Mouse (Mus musculus) cerebellum, adult 18-20 months (tissue): ENCODE measurements around the gene Nav1.

Experiments
- DNase-seq, 2 experiments: peaks; one replicate each; pipeline ENCODE4 v3.0.0; 2021

Gene Nav1

DNA sequence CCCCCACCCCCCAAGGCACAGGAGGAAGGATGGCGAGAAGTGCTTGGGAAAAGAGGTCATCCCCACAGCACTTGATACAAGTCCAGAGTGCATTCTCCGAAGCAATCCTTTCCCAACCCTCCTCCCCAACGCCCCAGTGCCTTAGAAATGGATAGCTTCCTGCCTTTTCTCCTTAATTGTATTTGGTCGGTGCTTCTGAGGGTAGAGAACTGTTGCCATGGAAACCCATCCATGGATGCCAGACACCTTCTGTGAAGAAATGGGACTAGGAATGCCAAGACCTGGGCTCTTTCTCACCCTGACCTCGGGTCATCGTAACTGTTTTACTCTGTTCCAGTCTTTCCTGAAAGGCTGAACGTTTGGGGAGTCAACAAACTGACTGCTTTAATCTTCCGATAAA is 26.1 kb downstream of the Nav1 start:
- DNase-seq = no peak

DNA sequence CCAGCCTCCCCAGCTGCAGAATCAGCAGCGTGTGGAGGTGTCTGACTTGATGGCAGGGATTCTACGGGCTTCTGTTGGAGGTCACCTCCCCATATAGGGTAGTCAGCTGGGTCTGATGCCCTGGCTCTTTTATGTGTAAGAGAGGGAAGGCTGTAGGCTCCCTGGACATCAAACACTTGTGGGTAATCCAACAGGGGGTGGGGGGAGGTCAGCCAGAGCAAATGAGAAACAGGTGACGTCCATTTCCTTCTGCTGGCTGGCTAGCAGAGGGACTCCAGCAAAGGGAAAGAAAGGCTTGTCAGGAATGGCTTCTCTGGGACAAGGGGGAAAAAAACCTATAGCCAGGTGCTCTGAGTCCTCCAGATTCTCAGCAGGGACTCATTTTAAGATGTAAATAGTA is 28.0 kb downstream of the Nav1 start:
- no peak for DNase-seq

DNA sequence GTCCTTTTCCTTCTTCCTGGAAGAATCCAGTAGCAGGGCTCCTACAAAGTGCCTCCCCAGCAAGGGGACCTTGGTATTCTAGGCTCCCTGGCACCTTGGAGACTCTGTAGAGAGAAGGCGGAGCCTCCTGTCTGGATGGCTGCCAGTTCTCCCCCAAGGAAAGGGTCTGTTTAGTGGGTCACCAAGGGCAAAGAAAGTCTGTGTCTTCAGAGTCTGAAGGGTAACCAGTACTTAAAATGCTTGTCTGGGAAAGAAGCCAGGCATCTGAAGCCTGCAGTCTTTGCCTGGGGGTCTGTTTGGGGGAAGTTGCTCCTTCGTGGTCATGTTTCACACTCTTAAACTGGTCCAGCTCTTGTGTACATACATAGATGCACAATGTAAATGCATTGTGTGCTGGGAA is 29.3 kb downstream of the Nav1 start:
- DNase-seq = no peak

DNA sequence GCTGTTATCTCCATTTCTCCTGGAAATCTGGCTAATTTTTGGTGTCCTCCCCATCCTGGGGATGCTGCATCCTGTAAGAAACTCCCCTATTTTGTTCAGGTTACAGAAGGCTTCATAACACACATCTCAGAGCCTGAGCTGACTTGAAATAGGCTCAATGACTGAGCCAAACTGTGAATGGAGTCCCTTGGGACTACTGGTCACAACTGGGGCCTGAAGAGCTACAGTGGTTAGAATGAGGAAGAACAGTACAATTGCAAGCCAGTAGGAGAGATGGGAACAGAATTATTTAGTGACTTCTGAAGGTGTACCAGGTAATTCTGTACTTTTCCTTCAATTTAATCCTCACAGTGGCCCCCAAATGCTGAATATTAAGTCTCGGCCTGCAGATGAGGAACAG is 31.7 kb downstream of the Nav1 start:
- DNase-seq = no peak

DNA sequence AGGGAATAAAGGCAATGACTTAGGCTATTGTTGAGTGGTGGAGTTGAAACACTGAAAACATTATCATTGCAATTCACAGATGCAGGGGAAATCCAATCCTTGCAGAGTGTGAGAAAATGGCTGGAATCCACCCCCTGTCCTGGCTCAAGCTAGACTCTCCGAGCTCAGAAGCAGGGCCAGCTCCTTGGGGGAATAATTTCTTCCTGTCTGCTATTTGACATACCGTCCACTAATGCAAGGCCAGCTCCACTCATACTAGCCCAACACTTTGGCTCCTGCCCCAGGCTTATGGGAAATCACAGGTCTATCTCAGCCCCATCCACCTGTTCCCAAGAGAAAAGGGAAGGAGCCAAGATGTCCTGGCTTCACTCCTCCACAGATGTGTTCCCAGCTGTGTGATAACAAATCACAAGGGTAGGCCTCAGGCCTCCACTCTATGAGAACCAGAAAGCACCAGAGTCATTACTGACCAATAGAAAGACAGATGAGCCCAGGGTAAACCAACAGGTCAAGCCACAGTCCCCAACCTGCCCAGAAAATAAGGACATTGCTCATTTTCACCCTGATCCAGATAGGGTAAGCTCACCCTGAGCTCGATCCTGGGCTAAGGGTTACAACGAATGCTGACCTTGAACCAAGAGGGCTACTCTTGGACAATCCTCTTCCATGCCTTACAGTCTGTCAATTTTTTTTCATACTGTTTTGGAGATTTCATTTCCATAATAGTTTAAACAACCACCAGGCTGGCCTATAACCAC is 32.5 kb downstream of the Nav1 start:
- DNase-seq = no peak

DNA sequence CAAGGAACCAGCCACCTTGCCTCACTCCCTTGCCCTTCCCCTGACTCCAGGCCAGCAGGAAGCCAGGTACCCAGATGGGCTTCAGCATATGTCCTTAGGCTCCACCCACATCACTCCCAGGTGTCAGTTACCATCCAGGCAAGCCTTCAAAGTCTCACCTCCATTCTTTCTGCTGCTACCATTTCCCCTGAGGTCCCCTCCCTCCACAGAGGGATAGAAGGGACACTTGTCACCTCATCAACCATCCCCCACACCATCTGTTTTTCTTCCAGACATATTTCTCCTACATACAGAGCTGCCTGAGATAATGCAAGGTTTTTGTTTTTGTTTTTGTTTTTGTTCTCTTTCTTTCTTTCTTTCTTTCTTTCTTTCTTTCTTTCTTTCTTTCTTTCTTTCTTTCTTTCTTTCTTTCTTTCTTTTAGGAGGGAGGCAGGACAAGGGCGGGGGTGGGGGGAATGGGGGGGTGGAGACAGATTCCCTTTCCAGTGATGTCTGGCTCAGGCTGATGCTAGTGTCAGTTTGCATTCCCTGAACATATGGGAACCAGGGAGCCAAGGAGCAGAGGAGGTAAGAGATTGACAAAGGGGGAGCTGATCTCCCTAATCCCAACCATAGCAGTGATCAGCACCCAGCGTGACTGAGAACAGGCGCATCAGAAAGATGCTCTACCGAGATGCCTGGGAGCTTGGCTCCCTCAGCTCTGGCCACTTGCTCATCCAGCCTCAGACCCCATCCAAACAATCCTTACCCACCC is 34.8 kb downstream of the Nav1 start:
- DNase-seq = no peak

DNA sequence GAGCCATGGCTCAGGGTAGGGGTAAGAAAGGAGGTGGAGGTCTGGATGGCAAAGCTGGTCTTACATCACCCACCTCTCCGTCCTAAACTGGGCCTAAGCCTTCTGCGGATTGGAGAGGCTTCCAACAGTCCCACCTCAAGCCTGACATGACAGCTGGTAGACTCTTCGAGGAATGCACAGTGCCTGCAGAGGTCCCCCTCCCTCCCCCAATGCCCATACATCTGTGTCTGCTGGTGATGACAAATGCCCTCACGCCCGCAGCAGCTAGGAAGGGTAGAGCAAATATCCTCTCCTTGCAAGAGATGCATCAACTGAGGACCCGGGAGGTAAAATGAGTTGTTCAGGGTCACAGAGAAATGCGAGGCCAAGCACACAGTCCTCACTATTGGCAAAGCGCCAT is 39.0 kb downstream of the Nav1 start:
- no peak for DNase-seq

DNA sequence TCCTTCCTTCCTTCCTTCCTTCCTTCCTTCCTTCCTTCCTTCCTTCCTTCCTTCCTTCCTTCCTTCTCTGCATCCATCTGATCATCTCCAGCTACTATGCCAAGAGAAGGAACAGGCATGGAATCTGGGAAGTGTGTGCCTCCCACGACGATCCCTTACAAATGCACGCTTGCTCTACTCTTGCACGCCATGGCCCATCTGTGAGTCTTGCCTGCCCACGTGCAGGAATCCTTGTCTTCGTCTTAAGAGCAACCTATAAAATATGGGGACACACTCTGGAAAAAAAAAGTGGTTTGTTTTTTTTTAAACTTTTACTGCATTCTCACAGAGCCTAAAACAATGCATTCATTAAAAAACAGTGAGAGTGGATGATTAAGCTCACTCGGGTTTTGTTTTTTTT is 40.5 kb downstream of the Nav1 start:
- DNase-seq = no peak

DNA sequence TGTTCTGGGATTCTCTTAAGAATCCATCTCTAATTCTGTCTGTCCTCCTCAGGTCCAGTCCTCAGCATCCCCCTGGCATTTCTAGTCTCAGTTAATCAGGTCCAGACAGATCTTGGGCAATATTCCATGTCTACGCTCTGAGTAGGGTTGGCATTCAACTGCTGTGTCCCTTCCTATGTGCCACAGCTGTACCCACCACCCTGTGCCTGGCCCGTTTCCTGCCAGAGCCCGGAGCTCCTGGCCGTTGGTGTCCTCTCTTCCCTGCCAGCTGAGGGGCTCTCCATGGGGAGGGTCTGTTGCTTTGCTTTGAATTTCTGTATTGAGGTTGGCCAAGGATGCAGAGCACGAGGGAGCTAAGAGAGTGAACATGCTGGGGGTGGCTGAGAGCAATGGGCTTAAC is 41.3 kb downstream of the Nav1 start:
- DNase-seq = no peak

DNA sequence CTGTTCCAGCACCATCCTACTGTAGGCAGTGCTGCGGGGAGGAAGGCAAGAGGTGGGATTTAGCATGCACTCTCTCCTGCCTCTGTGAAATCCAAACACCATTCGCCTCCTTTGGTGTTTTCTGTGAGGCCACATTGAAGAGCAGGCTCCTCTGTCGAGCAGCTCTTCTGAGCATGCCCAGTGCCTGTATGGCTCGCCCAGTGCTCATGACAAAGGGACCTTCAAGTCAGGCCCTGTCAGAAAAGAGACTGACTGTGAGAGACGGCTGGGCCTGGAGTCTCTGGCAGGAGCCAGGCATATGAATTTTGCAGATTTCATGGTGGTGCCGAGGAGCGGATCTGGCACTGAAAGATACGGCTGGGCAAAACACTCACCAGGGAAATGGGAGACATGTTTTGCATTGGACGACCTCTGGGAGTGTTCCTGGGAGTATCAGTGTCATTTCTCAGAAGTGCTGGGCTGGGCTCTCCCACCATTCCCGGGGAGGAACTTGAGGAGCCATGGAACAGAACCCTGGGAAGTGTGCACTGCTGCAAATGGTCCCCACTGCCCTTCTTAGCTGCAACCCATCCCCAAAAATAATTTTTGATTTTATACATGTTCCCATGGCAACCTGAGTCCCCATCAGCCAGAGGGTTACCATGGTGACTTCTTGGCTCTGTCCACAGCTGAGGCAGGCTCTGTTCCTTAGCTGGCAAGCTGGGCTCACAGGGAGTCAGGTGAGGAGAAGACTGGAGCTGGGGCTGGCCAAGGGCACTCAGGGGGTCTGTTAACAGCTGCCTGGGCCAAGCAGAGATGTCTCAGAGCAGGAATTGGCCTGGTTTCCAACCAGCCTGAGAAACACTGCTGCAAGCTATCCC is 42.2 kb downstream of the Nav1 start:
- no peak for DNase-seq

DNA sequence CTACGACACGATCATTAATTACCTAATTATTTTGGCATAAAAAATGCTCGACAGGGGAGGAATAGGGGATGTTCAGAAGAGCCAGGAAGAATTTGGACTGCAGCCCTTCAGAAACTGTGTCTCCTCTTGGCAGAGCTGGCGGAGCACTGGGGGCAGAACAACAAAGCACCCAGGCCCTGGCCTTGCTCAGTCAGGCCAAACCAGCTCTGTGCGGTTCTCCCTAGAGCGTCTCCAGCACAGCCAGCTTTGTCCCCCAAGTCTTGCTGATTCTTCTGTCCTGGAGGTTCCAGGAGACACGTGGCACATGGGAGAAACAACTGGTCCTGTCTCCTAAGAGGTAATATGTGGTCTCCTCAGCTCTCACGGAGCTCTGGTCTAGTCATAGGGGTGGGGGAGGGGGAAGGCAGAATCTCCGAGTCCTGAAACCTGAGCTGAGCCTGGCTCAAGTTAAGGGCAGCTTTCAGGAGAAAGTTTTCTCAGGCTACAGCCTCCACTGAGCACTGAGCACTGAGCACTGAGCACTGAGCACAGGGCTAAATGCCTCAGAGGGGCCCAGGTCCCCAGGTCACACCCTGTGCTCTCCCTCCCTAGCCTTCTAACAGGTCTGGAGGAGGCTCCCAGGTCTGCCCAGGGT is 43.2 kb downstream of the Nav1 start:
- DNase-seq = no peak

DNA sequence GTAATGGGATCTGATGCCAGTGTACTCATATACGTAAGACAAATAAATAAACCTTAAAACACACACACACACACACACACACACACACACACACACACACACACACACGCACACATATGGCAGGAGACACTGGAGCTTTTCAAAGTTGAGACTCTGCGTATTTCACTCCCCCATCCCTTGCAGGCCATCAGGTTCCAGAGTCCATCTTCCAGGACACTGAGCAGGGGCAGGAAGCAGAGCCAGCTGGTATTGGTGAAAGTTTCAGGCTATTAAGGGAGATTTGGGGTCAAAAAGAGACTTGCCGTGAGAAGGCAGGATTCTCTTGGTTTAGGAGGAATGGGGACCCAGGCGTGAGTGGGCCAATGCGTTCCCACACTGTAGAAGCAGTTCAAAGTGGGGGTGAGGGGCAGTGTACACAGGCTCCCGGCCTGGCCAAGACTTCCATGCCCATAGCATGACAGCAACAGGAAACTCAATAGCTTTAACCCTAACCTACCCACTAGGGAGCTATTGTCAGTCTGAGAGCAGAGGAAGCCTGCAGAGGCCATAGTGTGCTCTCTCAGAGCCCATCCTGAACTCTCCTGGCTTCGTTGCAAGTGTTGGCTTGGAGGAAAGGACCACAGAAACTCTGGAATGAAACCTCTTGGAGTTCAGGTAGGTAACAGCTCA is 44.0 kb downstream of the Nav1 start:
- DNase-seq = no peak

DNA sequence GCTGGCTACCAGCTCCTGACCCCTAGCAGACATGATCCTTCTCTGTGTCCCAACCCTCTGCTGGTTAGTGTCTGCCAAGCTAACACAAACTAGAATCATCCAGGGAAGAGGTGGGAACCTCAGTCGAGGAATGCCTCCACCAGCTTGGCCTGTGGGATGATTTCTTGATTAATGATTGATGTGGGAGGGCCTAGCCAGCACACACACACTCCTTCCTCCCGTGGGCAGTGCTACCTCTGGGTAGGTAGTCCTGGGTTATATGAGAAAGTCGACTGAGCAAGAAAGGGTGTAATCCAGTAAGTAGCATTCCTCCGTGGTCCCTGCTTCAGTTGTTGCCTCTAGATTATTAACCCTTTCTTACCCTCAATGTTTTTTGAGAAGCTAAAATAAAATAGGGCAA is 45.0 kb downstream of the Nav1 start:
- DNase-seq = no peak

DNA sequence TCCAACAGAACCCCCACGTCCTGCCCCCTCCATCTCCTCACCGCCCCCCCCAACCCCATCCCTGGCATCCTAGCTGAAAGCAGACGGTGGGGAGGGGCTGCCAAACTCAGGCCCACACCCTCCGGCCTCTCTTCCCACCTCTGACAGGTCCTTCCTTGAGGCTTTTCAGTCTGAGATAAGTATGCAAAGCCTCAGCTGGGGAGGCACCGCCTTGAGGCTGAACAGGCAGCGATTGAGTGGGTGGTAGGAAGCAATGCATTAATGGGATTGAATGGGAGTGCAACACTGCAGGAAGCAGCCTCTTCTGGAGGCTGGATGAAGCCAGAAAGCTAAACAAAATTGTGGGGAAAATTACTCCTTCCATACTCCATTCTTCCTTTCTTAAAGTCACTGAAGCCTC is 45.8 kb downstream of the Nav1 start:
- no peak for DNase-seq

DNA sequence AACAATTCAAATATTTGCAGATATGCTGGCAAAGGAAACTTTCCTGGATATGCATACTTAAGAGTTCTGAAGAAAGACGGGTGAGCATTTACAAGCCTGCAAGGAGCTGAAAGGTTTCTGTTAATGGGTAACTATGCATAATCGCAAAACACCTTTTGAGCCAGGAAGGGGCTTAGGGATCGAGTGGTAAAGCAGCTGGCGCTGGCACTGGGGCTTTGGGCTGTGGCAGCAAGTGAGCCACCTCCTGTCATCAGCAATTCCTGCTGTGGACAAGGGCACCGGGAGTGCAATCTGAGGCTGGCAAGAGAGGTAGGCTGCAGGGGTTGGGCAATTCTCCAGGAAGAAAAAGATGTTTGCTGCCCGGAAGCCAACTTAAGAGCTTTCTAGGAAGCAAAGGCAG is 49.1 kb downstream of the Nav1 start:
- DNase-seq = no peak

DNA sequence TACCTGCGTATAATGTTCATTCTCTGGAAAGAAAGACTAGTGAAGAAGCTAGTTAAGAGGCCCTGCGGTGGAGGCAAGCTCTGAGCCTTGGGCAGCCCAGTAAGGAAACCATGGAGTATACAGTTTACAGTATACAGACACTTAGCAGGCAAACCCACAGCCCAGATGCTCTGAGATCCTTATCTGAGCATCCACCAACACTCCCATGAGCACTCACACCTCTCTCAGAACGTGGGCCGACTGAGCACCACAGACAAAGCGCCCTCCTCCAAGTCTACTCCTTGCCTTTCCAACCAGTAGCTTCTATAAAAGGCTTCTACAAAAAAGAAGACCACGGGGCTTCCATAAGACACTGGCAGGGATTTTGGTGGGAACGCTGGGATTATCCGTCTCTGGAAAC is 51.2 kb downstream of the Nav1 start:
- DNase-seq = no peak

DNA sequence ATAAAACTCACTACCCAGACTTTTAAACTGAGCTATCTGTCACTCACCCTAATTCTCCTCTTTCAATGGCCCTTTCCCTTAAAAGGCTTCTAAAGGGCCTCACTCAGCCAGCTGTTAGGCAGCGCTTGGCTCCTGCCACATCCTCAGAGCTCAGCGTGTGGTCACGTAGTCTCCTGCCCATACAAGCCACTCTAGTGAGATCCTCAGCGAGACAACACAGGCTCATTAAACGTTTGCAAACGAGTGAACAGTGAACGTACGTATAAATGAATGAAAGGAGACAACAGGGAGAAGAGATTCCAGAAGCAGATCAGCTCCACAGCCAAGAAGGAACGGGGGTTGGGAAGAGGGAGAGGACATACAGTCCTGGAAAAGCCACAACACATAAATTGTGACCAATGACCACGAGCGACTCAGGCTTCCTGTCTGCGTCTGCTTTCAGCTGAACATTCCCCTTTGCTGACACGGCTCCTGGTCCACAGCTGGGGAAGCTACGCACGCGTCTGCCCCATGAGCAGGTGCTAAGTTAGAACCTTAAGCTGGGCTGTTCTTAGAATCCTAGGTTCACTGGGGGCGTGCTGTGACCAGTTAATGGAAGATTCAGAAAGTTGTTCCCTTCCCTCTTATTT is 52.3 kb downstream of the Nav1 start:
- DNase-seq = no peak

DNA sequence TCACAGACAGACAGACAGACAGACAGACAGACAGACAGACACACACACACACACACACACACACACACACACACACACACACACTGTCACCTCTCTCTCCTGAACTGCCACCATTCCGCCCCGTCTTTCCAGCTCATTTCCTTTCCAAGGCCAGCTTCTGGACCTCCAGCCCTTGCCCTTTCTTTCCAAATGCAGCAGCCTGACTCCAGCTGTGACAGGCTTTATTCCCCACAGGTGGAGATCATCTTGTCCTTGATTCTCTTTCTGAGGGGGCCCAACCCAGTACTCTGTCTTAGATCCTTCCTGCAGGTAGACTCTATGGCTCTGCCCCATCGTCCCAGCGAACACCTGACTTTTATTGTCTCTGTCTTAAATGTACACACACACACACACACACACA is 53.5 kb downstream of the Nav1 start:
- DNase-seq = no peak

DNA sequence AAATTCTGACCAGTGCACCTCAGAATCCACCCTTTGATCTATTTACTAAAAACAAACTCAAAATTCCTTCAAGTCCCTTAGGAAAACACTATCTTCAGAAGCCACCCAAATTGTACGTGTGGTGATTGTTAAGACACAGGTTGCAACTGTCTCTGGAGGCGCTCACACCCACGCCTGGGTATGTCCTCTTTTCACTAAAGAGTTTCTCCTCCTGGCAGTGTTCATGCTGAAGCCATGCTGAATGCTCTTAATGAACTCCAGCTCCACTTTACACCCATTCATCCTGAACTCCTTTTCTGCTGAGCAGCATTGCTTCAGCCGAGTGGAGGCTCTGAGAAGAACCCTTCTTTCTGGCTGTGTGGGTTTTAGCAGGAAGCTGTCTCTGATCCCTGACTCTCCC is 53.9 kb downstream of the Nav1 start:
- DNase-seq = no peak

DNA sequence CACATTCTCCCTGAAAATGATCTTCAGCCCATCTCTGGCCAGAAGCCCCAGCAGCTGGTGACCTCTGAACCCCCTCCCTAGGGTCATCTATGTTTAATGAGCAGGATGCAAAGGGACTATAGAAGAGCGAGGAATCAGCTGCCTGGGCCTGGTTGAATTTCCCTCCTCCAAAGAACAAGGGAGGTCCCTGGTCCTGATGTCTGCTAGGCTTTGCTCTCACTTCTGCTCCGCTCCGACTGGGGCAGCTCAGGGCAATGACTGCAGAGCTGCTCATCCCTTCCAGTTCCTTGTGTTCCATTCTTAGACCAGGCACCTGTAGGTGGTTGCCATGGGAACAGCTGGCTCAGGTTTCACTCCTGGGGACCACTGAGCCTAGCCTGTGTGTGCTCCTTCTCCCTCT is 56.2 kb downstream of the Nav1 start:
- no peak for DNase-seq

DNA sequence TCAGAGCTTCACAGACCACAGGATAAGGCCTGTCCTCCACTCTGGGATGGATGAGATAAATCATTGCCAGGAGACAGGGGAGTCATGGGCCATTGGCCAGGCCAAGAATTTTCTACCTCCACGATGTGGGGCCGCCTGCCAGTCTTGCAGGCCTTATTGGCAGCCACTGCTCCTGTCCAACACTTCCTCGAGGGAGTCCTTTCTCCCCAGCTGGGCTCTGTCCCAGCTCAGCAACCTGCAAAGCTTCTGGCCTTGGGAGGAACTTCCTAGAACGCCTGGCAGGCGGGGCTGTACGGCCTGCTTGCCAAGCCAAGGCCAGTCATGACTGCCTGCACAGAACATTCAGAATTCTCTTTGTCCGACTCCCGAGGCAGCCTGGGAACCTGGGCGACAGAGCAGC is 58.3 kb downstream of the Nav1 start:
- DNase-seq = peak; percentile 30 to 37

DNA sequence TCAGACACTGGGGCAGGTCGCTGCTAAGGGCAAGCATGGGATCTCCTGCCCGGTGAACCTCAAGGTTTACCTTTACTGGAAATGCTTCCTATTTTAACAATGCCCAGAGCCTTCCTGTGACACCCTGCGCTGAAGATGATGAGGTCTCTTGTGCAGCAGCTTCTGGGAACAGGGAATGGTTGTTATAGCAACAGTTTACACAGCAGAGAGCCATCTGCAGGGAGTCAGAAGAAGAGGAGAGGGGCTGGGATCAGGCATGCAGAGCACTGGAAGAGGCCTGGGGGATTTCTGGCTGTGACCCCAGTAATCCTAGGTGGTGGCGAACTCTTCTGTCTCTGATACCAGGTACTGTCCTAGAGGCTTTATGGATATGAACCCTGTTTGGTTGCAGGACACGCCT is 61.0 kb downstream of the Nav1 start:
- DNase-seq = no peak
